Mouse (Mus musculus) testis, postnatal 14 days (tissue): ENCODE measurements around the gene Ptpn22.

Experiments used
- DNase-seq: peaks from one replicate; pipeline ENCODE4 v3.0.0; 2021; ENCODE audit warnings: low spot score

Gene Ptpn22

GRCm38 (mm10) chr3:103925302-103925701, 65.7 kb downstream of the Ptpn22 start:
- DNase-seq, result no peak

- no peak for DNase-seq
Measured at GRCm38 (mm10) chr3:103927511-103927910, 67.9 kb downstream of the Ptpn22 start.

GRCm38 (mm10) chr3:103944794-103945562, 85.4 kb downstream of the Ptpn22 start:
- no peak for DNase-seq

DNA sequence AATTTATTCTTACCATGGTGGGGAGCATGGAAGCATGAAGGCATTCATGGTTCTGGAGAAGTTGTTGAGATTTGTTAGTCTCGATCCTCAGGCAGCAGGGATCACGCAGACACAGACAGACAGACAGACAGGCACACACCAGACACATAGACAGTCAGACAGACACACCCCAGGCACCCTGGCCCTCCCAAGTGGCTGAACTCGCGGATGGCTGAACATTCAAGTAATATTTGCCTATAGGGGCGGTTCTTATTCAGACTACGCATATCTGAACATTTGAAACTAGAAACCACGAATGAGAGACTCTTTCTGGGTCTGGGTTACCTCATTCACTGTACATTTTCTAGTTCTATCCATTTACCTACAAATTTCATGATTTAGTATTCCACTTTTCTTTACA, 89.1 kb downstream of the Ptpn22 start:
- no peak for DNase-seq

DNA sequence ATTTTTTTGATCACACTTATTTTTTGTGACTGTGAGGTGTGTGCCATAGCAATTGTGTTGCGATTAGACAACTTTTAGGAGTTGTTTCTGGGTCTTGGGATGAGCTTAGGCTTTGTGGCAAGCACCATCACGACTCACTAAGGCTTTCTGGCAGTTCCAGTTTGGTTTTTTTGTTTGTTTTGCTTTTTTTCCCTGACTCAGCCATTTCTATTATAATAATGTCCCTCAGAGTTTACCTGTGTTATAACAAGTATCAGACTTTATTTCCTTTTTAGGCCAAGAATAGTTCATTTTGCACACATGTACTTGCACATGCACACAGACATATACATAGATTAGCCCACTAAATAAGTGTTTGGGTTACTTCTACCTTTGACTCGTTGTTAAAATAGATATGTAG, 101.0 kb downstream of the Ptpn22 start:
- no peak for DNase-seq
